Comparison of ENCODE assay signal across 9 mouse cellular contexts in the genomic region with DNA sequence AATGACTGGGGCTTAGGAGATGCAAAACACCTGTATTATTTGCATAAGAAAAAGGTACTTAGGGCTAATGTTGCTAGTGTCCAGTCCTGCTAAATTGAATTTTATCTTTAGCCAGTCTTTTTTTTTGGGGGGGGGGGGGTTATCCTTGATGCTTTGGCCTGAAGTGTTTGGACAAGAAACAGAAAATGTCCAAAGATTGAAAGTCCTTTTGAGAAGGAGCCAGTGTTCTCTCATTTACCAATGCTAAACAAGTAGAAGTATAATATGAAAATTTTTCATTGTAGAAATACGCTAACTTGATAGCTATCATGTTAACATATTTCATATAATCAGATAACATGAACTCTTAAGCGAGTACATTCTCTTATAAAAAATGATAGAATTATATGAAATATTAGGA.
A peak's percentile ranks its signal among the peaks of the same experiment; 100 is the strongest.
DNase-seq lines count a peak whose midpoint lies in the region; ATAC-seq and TF ChIP-seq lines count a peak whose summit lies in the region.
"Had no signal": no experiment of that assay in that cellular context is flagged by ENCODE, and none has a peak within 500 bp of the region (broad histone marks: within the 10 kb centered on the region; RNA-seq: fewer than 3 reads in every experiment).

No protein-coding gene starts in this region.

- peaks cover 4 to 17% of the 10 kb centered on the region in 2 experiments for H3K4me1 ChIP-seq in heart, embryonic 14.5 days (ENCODE audit: control insufficient read depth in 2 of 2, insufficient read depth in 2 of 2, low read length in 2 of 2)
- peaks cover 78% of the 10 kb centered on the region for H3K4me1 ChIP-seq in E14TG2a.4 (replicated peaks; ENCODE audit: low read depth, low read length)
- peaks cover 17% of the 10 kb centered on the region for H3K4me1 ChIP-seq in forebrain, embryonic 16.5 days (replicated peaks; ENCODE audit: control insufficient read depth, insufficient read depth, low read length)
- peaks cover 16% of the 10 kb centered on the region for H3K4me1 ChIP-seq in liver, embryonic 16.5 days (ENCODE audit: control insufficient read depth, low read depth, low read length)

- TF ChIP-seq CTCF in E14TG2a.4 (conservative IDR thresholded peaks at IDR 0.05; ENCODE audit: low read length) = no peak

- H3K27ac ChIP-seq in heart, embryonic 14.5 days (replicated peaks in 1 of 2; ENCODE audit: control insufficient read depth in 1 of 2, insufficient read depth in 1 of 2, low read depth in 2 of 2, low read length in 2 of 2) = peak overlapping the region in 1 of 2 experiments; percentile 99; a peak in 1 of 4 replicates
- H3K27ac ChIP-seq in forebrain, embryonic 16.5 days (ENCODE audit: low read length) = no peak overlapping the region
- no peak overlapping the region for H3K27ac ChIP-seq in liver, embryonic 16.5 days (ENCODE audit: low read length)

- ATAC-seq in heart, embryonic 14.5 days (ENCODE audit: insufficient number of reproducible peaks, insufficient read depth, low FRiP score, low read depth) = no peak
- ATAC-seq in forebrain, embryonic 16.5 days = no peak
- no peak for ATAC-seq in liver, embryonic 16.5 days (ENCODE audit: low read depth)

- DNase-seq in heart, adult 11 months = no peak
- DNase-seq in frontal cortex, adult 2 months (ENCODE audit: extremely low spot score in 1 of 2, low spot score in 1 of 2) = no peak
- no peak for DNase-seq in right cerebral cortex, postnatal 25 days
- no peak for DNase-seq in thymus, adult 18-20 months
- DNase-seq: thymus, postnatal 25 days had no signal

- peaks cover 17% of the 10 kb centered on the region for H3K36me3 ChIP-seq in heart, embryonic 14.5 days (ENCODE audit: control insufficient read depth, insufficient read depth, low read length)
- H3K36me3 ChIP-seq in E14TG2a.4 (ENCODE audit: insufficient read depth, low read length) = peaks cover 13% of the 10 kb centered on the region
- H3K36me3 ChIP-seq in forebrain, embryonic 16.5 days (ENCODE audit: control insufficient read depth, insufficient read depth) = no peaks in the 10 kb centered on the region
- H3K36me3 ChIP-seq in liver, embryonic 16.5 days (ENCODE audit: control insufficient read depth, insufficient read depth) = peaks cover 8% of the 10 kb centered on the region

- peak overlapping the region in 1 of 2 experiments; percentile 58; a peak in 3 of 4 replicates for H3K4me3 ChIP-seq in heart, embryonic 14.5 days (ENCODE audit: control insufficient read depth in 1 of 2, insufficient read depth in 1 of 2, low read depth in 1 of 2, low read length in 2 of 2)
- H3K4me3 ChIP-seq in E14TG2a.4 (replicated peaks; ENCODE audit: low read length) = 0 out of 2 replicates have a peak overlapping the region, but pooled peaks have one; percentile 69
- H3K4me3 ChIP-seq in forebrain, embryonic 16.5 days (replicated peaks; ENCODE audit: low read length) = no peak overlapping the region
- H3K4me3 ChIP-seq in liver, embryonic 16.5 days (ENCODE audit: low read depth, low read length) = peak overlapping the region; percentile 62

- peak overlapping the region; percentile 79 for H3K4me2 ChIP-seq in heart, embryonic 14.5 days (ENCODE audit: low read length)
- H3K4me2 ChIP-seq in forebrain, embryonic 16.5 days (ENCODE audit: low read length) = peak overlapping the region; percentile 31
- H3K4me2 ChIP-seq in liver, embryonic 16.5 days (ENCODE audit: low read depth, low read length) = peak overlapping the region; percentile 73

- peak overlapping the region; percentile 77 for H3K9ac ChIP-seq in heart, embryonic 14.5 days (ENCODE audit: low read length)
- no peak overlapping the region for H3K9ac ChIP-seq in forebrain, embryonic 16.5 days (replicated peaks; ENCODE audit: low read depth, low read length)
- peak overlapping the region; percentile 34; the same call in 1 of the 2 replicates for H3K9ac ChIP-seq in liver, embryonic 16.5 days (ENCODE audit: low read depth, low read length)

- 69% methylated on average over 2 of the region's 2 CpGs for WGBS in heart, embryonic 14.5 days
- WGBS in forebrain, embryonic 16.5 days = 94% methylated on average over 2 of the region's 2 CpGs
- WGBS in liver, embryonic 16.5 days (ENCODE audit: insufficient replicate concordance) = 26% methylated on average over 2 of the region's 2 CpGs

- H3K27me3 ChIP-seq in heart, embryonic 14.5 days (ENCODE audit: control insufficient read depth, insufficient read depth, low read length) = no peaks in the 10 kb centered on the region
- H3K27me3 ChIP-seq in E14TG2a.4 (ENCODE audit: insufficient read depth, low read length) = no peaks in the 10 kb centered on the region
- no peaks in the 10 kb centered on the region for H3K27me3 ChIP-seq in forebrain, embryonic 16.5 days (replicated peaks; ENCODE audit: control insufficient read depth, insufficient read depth, low read length)
- H3K27me3 ChIP-seq in liver, embryonic 16.5 days (ENCODE audit: control insufficient read depth, insufficient read depth, low read depth, low read length) = no peaks in the 10 kb centered on the region

- peaks cover 3% of the 10 kb centered on the region; the same call in 1 of the 2 replicates for H3K9me3 ChIP-seq in heart, embryonic 14.5 days (ENCODE audit: control insufficient read depth, low read length)
- H3K9me3 ChIP-seq in E14TG2a.4 (ENCODE audit: low read length) = no peaks in the 10 kb centered on the region
- H3K9me3 ChIP-seq in forebrain, embryonic 16.5 days (ENCODE audit: control insufficient read depth, low read length) = no peaks in the 10 kb centered on the region
- H3K9me3 ChIP-seq in liver, embryonic 16.5 days (replicated peaks; ENCODE audit: control insufficient read depth, low read length) = no peaks in the 10 kb centered on the region; the same call in 1 of the 2 replicates
